Mouse (Mus musculus) olfactory bulb, adult 2 months (tissue): Measurements from ENCODE around the gene Samd13. TPM values are rescaled to one million over a fixed set of nuclear protein-coding genes. Genes with fewer than 3 reads are reported as not detected.
A peak's percentile ranks its signal among the peaks of the same experiment; 100 is the strongest.

Source experiments
- H3K27ac ChIP-seq: fragments of 200-500 bp; 2 replicates; pipeline ENCODE4 v1.5.1; 2012; ENCODE audit warnings: low read depth, low read length; ENCODE audit not compliant: insufficient read depth
- H3K4me1 ChIP-seq: fragments of 200-500 bp; 2 replicates; pipeline ENCODE4 v1.6.1; 2012; ENCODE audit warnings: low read length; ENCODE audit not compliant: control insufficient read depth, insufficient read depth
- H3K4me3 ChIP-seq: fragments of 200-500 bp; 2 replicates; pipeline ENCODE4 v1.5.1; 2012; ENCODE audit warnings: mild to moderate bottlenecking, low read depth, low read length, moderate library complexity; ENCODE audit not compliant: insufficient read depth
- CTCF ChIP-seq: fragments of 200-500 bp; IDR thresholded peaks from 2 replicates; pipeline ENCODE4 v1.5.1; 2012; ENCODE audit warnings: low read depth, mild to moderate bottlenecking, low read length, moderate library complexity; ENCODE audit not compliant: insufficient read depth
- POLR2A ChIP-seq: fragments of 200-500 bp; IDR thresholded peaks from 2 replicates; pipeline ENCODE4 v1.6.1; 2012; ENCODE audit warnings: mild to moderate bottlenecking, low read depth, low read length, moderate library complexity; ENCODE audit not compliant: insufficient read depth
- WGBS: fragments of 180-500 bp; shearing (Covaris S2); methylation state at CpG from one replicate; pipeline ENCODE4 v1.1.7; 2018; 5-methylcytosine and 5-hydroxymethylcytosine counted together
- polyA plus RNA-seq: library from polyadenylated mRNA; stranded (reverse); fragments of >200 nt; gene quantifications from 2 replicates; pipeline ENCODE4 v1.2.4, GENCODE M21; 2012; ENCODE audit warnings: low replicate concordance; ENCODE audit not compliant: missing spikeins, insufficient read depth, insufficient read length

Samd13 gene
- polyA plus RNA-seq, 1 experiment: not detected

DNA sequence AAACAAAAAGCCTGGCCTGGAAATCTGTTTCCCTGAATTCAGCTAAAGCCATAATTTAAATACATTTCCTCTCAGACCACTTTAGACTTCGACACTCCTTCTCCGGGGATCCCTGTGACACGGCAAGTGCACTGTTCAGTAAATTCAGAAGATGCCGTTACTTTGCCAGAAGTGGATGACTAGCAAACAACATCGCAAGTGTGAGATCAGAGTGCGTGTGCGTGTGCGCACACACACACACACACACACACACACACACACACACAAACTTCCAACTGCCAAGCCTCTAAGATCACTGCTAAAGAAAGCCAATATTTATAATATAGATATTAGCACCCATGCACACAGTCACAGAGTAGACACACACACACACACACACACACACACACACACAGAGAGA, 3.7 kb downstream of the Samd13 start:
- WGBS: 15% methylated on average over 8 of the region's 8 CpGs
- TF ChIP-seq POLR2A (no peak), CTCF (no peak)
- H3K4me3 ChIP-seq: peak overlapping the region; percentile 14; the same call in 1 of the 2 replicates
- peaks cover 4% of the 10 kb centered on the region for H3K4me1 ChIP-seq
- no peak overlapping the region for H3K27ac ChIP-seq

DNA sequence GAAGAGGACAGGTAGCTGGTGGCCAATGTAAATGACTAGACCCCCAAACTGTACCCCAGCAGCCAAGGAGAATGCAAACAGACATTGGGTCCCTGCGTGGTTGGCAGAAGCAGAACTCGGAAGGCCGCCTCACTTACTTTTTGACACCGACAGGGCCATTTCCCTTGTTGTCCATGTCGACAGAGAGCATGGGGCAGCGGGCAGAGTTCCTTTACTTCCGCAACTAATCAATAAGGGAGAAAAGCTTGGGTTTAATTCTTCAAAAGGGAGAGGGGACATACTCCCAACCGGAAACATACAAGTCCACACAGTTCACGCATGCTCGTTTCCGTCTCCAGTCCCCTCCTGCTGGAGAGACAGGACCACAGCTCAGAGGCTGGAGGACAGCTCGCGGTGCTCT, 4.8 kb downstream of the Samd13 start:
- TF ChIP-seq CTCF: no peak
- TF ChIP-seq POLR2A: no peak
- Histone ChIP-seq H3K4me1 (peaks cover 4% of the 10 kb centered on the region), H3K27ac (no peak overlapping the region), H3K4me3 (no peak overlapping the region)
- 84% methylated on average over 13 of the region's 13 CpGs for WGBS

DNA sequence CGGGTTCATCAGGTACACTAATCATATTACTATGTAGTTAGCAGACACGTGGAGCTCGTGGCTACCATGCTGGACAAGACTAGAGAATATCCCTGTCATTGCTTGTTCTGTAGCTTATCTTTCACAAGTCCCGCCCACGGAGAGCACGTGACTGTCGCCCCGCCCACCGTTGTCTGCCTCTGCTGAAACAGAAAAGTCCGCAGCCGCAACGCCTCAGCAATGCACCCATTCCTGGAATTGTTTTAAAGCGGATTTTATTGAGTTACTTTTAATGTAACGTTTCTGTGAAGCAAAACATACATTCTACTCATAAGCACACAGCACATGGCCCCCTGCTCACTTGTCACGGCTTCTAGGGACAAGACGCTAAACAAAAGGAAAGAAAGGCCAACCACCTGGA, 5.7 kb downstream of the Samd13 start:
- no peaks in the 10 kb centered on the region for H3K4me1 ChIP-seq
- TF ChIP-seq CTCF: no peak
- TF ChIP-seq POLR2A: no peak
- 95% methylated on average over 16 of the region's 16 CpGs for WGBS
- no peak overlapping the region for H3K4me3 ChIP-seq
- no peak overlapping the region for H3K27ac ChIP-seq

DNA sequence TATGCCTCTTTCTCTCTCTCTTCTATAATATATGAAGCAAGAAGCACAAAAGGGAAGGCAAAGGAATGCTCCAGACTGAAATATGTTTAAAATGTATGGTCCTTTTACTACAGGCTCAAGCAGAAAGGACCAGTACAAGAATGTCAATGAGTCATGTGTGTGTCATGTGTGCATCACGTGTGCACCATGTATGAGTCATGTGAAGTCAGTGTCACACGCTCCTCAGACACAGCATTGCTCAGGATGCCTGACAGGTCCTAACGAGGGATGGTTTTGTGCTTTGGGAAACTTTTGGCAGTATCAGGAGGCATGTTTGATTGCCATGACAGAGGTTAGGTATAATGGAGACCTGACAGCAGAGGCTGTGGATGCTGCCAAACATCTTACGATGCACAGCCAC, 9.2 kb downstream of the Samd13 start:
- H3K4me1 ChIP-seq: no peaks in the 10 kb centered on the region
- no peak overlapping the region for H3K4me3 ChIP-seq
- TF ChIP-seq CTCF: no peak
- no peak for TF ChIP-seq POLR2A
- WGBS: 93% methylated on average over 4 of the region's 4 CpGs
- no peak overlapping the region for H3K27ac ChIP-seq

DNA sequence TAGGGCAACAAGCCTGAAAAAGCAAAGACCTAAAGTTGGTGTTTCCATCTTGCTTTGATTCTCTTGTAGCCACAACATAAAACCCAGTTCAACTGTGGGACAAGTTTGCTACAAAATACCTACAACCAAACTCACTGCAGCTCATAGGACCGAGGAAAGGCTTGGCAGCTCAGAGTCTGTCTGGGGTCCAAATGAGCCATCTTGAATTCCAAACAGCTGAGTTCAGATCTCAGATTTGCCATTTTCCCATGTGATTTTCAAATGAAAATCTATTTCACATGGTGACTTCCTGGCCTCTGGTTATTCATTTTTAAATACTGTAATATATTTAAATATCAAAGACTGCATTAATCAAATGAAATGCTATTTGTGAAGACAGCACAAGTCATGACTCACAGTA, 10.3 kb downstream of the Samd13 start:
- no peaks in the 10 kb centered on the region for H3K4me1 ChIP-seq
- H3K4me3 ChIP-seq: no peak overlapping the region
- H3K27ac ChIP-seq: no peak overlapping the region
- 91% methylated on average over 1 of the region's 1 CpGs for WGBS
- no peak for TF ChIP-seq POLR2A
- no peak for TF ChIP-seq CTCF

DNA sequence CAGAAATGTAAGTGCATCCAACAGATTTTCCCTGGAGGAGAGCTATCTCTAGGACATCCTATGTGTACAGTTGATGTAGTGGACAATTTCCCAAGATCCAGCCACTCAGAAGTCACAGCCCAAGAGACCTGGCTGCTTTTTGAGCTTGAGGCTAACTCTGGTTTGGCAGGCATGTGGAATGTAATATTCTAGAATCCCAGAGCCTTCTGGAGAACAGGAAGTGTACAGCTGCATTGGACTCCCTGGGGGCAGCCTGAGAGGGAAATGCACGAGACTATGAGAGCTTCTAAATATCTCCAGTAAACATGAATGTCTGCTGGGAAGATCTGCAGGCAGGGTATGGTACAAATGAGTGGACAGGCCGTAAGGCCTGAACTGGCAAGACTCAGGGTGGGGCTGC, 14.3 kb downstream of the Samd13 start:
- Histone ChIP-seq H3K4me1 (no peaks in the 10 kb centered on the region), H3K27ac (no peak overlapping the region), H3K4me3 (no peak overlapping the region)
- no peak for TF ChIP-seq CTCF
- no peak for TF ChIP-seq POLR2A
- 77% methylated on average over 2 of the region's 2 CpGs for WGBS

DNA sequence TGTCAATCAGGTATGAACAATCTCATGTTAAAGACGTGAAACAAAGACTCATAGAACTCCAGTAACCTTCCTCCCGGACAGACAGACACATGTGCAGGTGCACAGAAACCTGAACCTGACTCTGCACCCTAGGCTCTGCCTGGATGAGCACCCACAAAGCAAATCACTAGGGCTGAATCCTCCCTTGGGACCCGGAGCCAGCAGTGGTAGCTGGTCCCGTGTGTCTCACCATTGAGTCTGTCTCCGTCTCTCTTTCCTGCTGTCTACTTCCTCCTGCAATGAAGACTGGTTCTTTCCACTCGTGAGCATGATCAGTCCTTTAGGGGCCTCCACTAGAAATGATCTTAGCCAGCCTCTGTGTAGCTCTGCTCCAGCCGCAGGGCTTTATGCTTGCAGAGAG, 23.5 kb downstream of the Samd13 start:
- TF ChIP-seq CTCF: no peak
- TF ChIP-seq POLR2A: no peak
- peaks cover 2% of the 10 kb centered on the region; the same call in 1 of the 2 replicates for H3K4me1 ChIP-seq
- no peak overlapping the region for H3K27ac ChIP-seq
- no peak overlapping the region for H3K4me3 ChIP-seq
- WGBS: 78% methylated on average over 7 of the region's 7 CpGs

DNA sequence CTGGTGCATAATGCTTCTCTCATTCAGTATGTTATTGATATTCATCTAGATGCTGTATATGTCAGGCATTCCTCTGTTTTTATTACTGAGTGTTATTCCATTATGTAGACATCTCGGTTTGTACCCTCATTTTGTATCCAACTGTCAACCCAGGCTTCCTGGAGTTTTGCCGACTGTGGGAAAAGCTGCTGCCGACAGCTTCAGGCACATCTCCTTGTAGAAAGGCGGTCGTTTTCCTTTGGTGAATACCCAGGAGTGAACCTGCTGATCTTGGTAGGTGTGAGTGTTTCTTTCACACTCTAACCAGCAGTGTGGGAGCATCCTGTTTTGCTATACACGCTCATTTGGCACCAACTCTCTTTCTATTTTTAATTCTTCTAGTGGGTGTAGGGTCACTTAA, 24.4 kb downstream of the Samd13 start:
- Histone ChIP-seq H3K4me1 (peaks cover 2% of the 10 kb centered on the region; the same call in 1 of the 2 replicates), H3K27ac (no peak overlapping the region), H3K4me3 (no peak overlapping the region)
- TF ChIP-seq CTCF (no peak), POLR2A (no peak)
- 26% methylated on average over 6 of the region's 6 CpGs for WGBS

DNA sequence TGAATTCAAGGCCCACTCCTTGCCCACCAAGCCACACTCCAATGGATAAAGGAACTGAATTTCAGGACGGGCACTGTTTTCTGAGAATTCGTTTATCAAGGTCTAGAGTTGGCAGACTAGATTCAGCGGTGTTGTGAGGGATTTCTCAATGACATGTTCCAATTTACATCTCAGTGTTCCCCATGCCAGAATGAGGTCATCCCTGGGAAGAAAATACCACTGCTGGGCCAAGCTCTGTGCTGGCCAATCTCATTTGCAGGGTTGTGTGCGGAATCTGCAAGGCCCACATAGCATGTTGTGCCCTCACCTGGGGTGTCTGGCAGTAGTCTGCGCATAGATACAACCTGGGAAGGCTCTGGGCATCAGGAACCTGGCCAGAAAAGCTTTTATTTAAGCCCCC, 26.1 kb downstream of the Samd13 start:
- no peak for TF ChIP-seq CTCF
- TF ChIP-seq POLR2A: no peak

DNA sequence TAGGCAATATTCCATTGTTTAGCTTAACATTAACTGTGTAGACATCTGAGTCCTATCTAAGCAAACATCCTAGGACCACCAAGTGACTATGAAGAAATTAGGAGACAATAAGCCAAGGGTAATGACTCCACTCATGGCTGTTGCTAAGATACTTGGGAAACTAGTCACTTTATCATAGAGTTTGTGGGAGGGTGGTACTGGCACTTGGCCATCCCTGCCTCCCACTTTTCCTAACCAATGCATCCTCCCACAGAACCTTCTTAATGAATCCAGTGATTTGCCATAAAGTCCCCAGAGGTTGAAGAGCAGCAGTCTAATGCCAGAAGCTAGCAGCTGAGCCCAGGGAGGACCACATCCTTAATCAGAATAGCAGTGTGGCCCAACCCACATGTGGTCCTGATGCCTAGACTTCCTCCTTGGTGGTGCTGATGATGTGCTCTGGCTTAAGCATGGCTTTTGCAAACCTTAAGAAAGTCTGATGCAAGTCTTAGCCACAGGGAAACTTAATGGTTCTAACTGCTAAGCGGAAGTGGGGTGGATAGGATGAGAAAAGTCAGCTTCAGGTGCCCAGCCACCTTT, 27.2 kb downstream of the Samd13 start:
- H3K4me1 ChIP-seq: peaks cover 2% of the 10 kb centered on the region; the same call in 1 of the 2 replicates
- 100% methylated on average over 1 of the region's 1 CpGs for WGBS
- no peak overlapping the region for H3K27ac ChIP-seq
- H3K4me3 ChIP-seq: no peak overlapping the region
- TF ChIP-seq CTCF (no peak), POLR2A (no peak)

More for the DNA sequence above, 26.1 kb downstream of the Samd13 start:
- no peak overlapping the region for H3K4me3 ChIP-seq
- H3K4me1 ChIP-seq: peaks cover 2% of the 10 kb centered on the region; the same call in 1 of the 2 replicates
- H3K27ac ChIP-seq: no peak overlapping the region
- WGBS: 65% methylated on average over 5 of the region's 5 CpGs
